Mouse (Mus musculus) MEL (cell line): ENCODE data around the gene Col15a1. TPM values are rescaled to one million over a fixed set of nuclear protein-coding genes. Genes with fewer than 3 reads are reported as not detected.

ENCODE experiments used
- DNase-seq: peaks from one replicate; pipeline ENCODE4 v3.0.0; 2011; ENCODE audit warnings: low read depth, low spot score
- H3K27ac ChIP-seq: 2 replicates; pipeline ENCODE4 v1.5.1; 2012; ENCODE audit warnings: low read depth, mild to moderate bottlenecking, control low read depth, low read length, moderate library complexity; ENCODE audit not compliant: control insufficient read depth
- H3K27me3 ChIP-seq, 2 experiments: fragments of 150-350 bp in 1 of 2; sonication (generic) in 1 of 2; 2 replicates each; pipeline ENCODE4 v1.6.1; 2012; ENCODE audit warnings: low read length in 2 of 2, mild to moderate bottlenecking in 2 of 2, improper control_type of control experiment in 1 of 2, moderate library complexity in 1 of 2; ENCODE audit not compliant: insufficient read depth in 2 of 2, control insufficient read depth in 1 of 2
- H3K36me3 ChIP-seq, 2 experiments: 2 replicates each; pipeline ENCODE4 v1.6.1; 2012 to 2014; ENCODE audit warnings: low read length in 2 of 2, improper control_type of control experiment in 1 of 2, inconsistent platforms in 1 of 2, mild to moderate bottlenecking in 1 of 2; ENCODE audit not compliant: insufficient read depth in 2 of 2, control insufficient read depth in 1 of 2
- H3K4me1 ChIP-seq, 2 experiments: fragments of 150-350 bp in 1 of 2; sonication (generic) in 1 of 2; 2 replicates each; pipeline ENCODE4 v1.6.1; 2012; ENCODE audit warnings: low read length in 2 of 2, improper control_type of control experiment in 1 of 2, mild to moderate bottlenecking in 1 of 2; ENCODE audit not compliant: insufficient read depth in 2 of 2, control insufficient read depth in 1 of 2
- H3K4me3 ChIP-seq, 2 experiments: fragments of 150-350 bp in 1 of 2; sonication (generic) in 1 of 2; 2 replicates each; pipeline ENCODE4 v1.5.1; 2012; ENCODE audit warnings: low read depth in 2 of 2, low read length in 2 of 2, mild to moderate bottlenecking in 2 of 2, moderate library complexity in 2 of 2, control low read depth in 1 of 2, improper control_type of control experiment in 1 of 2; ENCODE audit not compliant: control insufficient read depth in 1 of 2, insufficient read depth in 1 of 2
- H3K79me2 ChIP-seq: 2 replicates; pipeline ENCODE4 v1.6.1; 2012; ENCODE audit warnings: mild to moderate bottlenecking, low read length, moderate library complexity; ENCODE audit not compliant: control insufficient read depth, poor library complexity, insufficient read depth
- H3K9ac ChIP-seq: 2 replicates; pipeline ENCODE4 v1.6.1; 2012; ENCODE audit warnings: low read depth, mild to moderate bottlenecking, control low read depth, low read length, moderate library complexity; ENCODE audit not compliant: control insufficient read depth, poor library complexity, severe bottlenecking
- H3K9me3 ChIP-seq: fragments of 150-350 bp; sonication (generic); replicated peaks from 2 replicates; pipeline ENCODE4 v1.6.1; 2012; ENCODE audit warnings: mild to moderate bottlenecking, low read length, improper control_type of control experiment, moderate library complexity; ENCODE audit not compliant: insufficient read depth
- CHD1 ChIP-seq: IDR thresholded peaks from 2 replicates; pipeline ENCODE4 v1.6.1; 2012; ENCODE audit warnings: low read depth, mild to moderate bottlenecking, inconsistent platforms, low read length, improper control_type of control experiment
- CHD2 ChIP-seq: IDR thresholded peaks from 2 replicates; pipeline ENCODE4 v1.6.1; 2011; ENCODE audit warnings: low read length, improper control_type of control experiment
- CTCF ChIP-seq, 3 experiments: IDR thresholded peaks in 2 of 3; conservative IDR thresholded peaks in 1 of 3; 2 replicates each; pipeline ENCODE4 v1.5.1; 2011 to 2012; ENCODE audit warnings: low read length in 3 of 3, low read depth in 2 of 3, mild to moderate bottlenecking in 2 of 3, improper control_type of control experiment in 1 of 3, inconsistent platforms in 1 of 3, mixed read lengths in 1 of 3, moderate library complexity in 1 of 3; ENCODE audit not compliant: control insufficient read depth in 1 of 3, insufficient read depth in 1 of 3, poor library complexity in 1 of 3, severe bottlenecking in 1 of 3
- ELF1 ChIP-seq: IDR thresholded peaks from 2 replicates; pipeline ENCODE4 v1.6.1; 2014; ENCODE audit warnings: low read depth, mild to moderate bottlenecking, inconsistent platforms, low read length, improper control_type of control experiment, moderate library complexity
- EP300 ChIP-seq, 2 experiments: IDR thresholded peaks; 2 replicates each; pipeline ENCODE4 v1.6.1; 2011; ENCODE audit warnings: improper control_type of control experiment in 2 of 2, low read length in 2 of 2, low read depth in 1 of 2, mild to moderate bottlenecking in 1 of 2
- ETS1 ChIP-seq: IDR thresholded peaks from 2 replicates; pipeline ENCODE4 v1.6.1; 2012; ENCODE audit warnings: low read depth, mild to moderate bottlenecking, inconsistent platforms, low read length, improper control_type of control experiment, moderate library complexity
- GATA1 ChIP-seq: IDR thresholded peaks from 2 replicates; pipeline ENCODE4 v1.6.1; 2011; ENCODE audit warnings: low read depth, low read length, improper control_type of control experiment
- HCFC1 ChIP-seq: IDR thresholded peaks from 2 replicates; pipeline ENCODE4 v1.6.1; 2012; ENCODE audit warnings: low read depth, mild to moderate bottlenecking, inconsistent platforms, low read length, improper control_type of control experiment, moderate library complexity
- KAT2A ChIP-seq: conservative IDR thresholded peaks from 2 replicates; pipeline ENCODE4 v1.6.1; 2012; ENCODE audit warnings: low read depth, low read length, improper control_type of control experiment, inconsistent platforms
- MAZ ChIP-seq: IDR thresholded peaks from 2 replicates; pipeline ENCODE4 v1.6.1; 2012; ENCODE audit warnings: low read depth, mild to moderate bottlenecking, inconsistent platforms, low read length, improper control_type of control experiment
- MEF2A ChIP-seq: IDR thresholded peaks from 2 replicates; pipeline ENCODE4 v1.6.1; 2014; ENCODE audit warnings: low read depth, mild to moderate bottlenecking, inconsistent platforms, low read length, improper control_type of control experiment; ENCODE audit not compliant: poor library complexity, insufficient replicate concordance, severe bottlenecking; ENCODE audit errors: extremely low read depth
- MXI1 ChIP-seq: IDR thresholded peaks from 2 replicates; pipeline ENCODE4 v1.6.1; 2011; ENCODE audit warnings: mild to moderate bottlenecking, low read depth, low read length, improper control_type of control experiment
- MYC ChIP-seq: IDR thresholded peaks from 2 replicates; pipeline ENCODE4 v1.6.1; 2011; ENCODE audit warnings: low read depth, mild to moderate bottlenecking, low read length, improper control_type of control experiment, moderate library complexity
- NELFE ChIP-seq: IDR thresholded peaks from 2 replicates; pipeline ENCODE4 v1.6.1; 2011; ENCODE audit warnings: low read depth, low read length, improper control_type of control experiment
- NRF1 ChIP-seq: IDR thresholded peaks from 2 replicates; pipeline ENCODE4 v1.6.1; 2014; ENCODE audit warnings: low read depth, mild to moderate bottlenecking, inconsistent platforms, low read length, improper control_type of control experiment, moderate library complexity; ENCODE audit not compliant: poor library complexity, insufficient read depth, severe bottlenecking
- POLR2A ChIP-seq, 2 experiments: IDR thresholded peaks; 2 replicates each; pipeline ENCODE4 v1.6.1; 2011 to 2012; ENCODE audit warnings: low read length in 2 of 2, mild to moderate bottlenecking in 2 of 2, control low read depth in 1 of 2, improper control_type of control experiment in 1 of 2, low read depth in 1 of 2, moderate library complexity in 1 of 2; ENCODE audit not compliant: control insufficient read depth in 1 of 2, insufficient read depth in 1 of 2, poor library complexity in 1 of 2
- POLR2AphosphoS5 ChIP-seq: IDR thresholded peaks from 2 replicates; pipeline ENCODE4 v1.6.1; 2012; ENCODE audit warnings: low read depth, borderline replicate concordance, mild to moderate bottlenecking, inconsistent platforms, low read length, moderate library complexity, mixed read lengths
- RAD21 ChIP-seq: IDR thresholded peaks from 2 replicates; pipeline ENCODE4 v1.6.1; 2011; ENCODE audit warnings: mild to moderate bottlenecking, low read depth, low read length, improper control_type of control experiment
- RCOR1 ChIP-seq: IDR thresholded peaks from 2 replicates; pipeline ENCODE4 v1.6.1; 2012; ENCODE audit warnings: low read depth, mild to moderate bottlenecking, inconsistent platforms, low read length, improper control_type of control experiment
- SIN3A ChIP-seq: IDR thresholded peaks from 2 replicates; pipeline ENCODE4 v1.6.1; 2012; ENCODE audit warnings: low read length, improper control_type of control experiment, inconsistent platforms
- SMC3 ChIP-seq: IDR thresholded peaks from 2 replicates; pipeline ENCODE4 v1.6.1; 2011; ENCODE audit warnings: low read depth, low read length, improper control_type of control experiment
- TBP ChIP-seq: IDR thresholded peaks from 2 replicates; pipeline ENCODE4 v1.8.0; 2011; ENCODE audit warnings: low read depth, low read length, improper control_type of control experiment
- TCF12 ChIP-seq: IDR thresholded peaks from 2 replicates; pipeline ENCODE4 v1.6.1; 2014; ENCODE audit warnings: low read depth, mild to moderate bottlenecking, inconsistent platforms, low read length, improper control_type of control experiment, moderate library complexity
- UBTF ChIP-seq: IDR thresholded peaks from 2 replicates; pipeline ENCODE4 v1.6.1; 2012; ENCODE audit warnings: low read depth, mild to moderate bottlenecking, inconsistent platforms, low read length, improper control_type of control experiment, moderate library complexity, borderline replicate concordance; ENCODE audit not compliant: insufficient read depth
- USF2 ChIP-seq, 2 experiments: IDR thresholded peaks; 2 replicates each; pipeline ENCODE4 v1.6.1; 2011 to 2012; ENCODE audit warnings: improper control_type of control experiment in 2 of 2, low read length in 2 of 2, borderline replicate concordance in 1 of 2, inconsistent platforms in 1 of 2, low read depth in 1 of 2, mild to moderate bottlenecking in 1 of 2; ENCODE audit not compliant: insufficient read depth in 1 of 2
- ZC3H11A ChIP-seq: IDR thresholded peaks from 2 replicates; pipeline ENCODE4 v1.6.1; 2012; ENCODE audit warnings: low read depth, mild to moderate bottlenecking, inconsistent platforms, low read length, improper control_type of control experiment
- ZMIZ1 ChIP-seq: IDR thresholded peaks from 2 replicates; pipeline ENCODE4 v1.6.1; 2012; ENCODE audit warnings: low read depth, mild to moderate bottlenecking, inconsistent platforms, low read length, improper control_type of control experiment, moderate library complexity
- ZNF384 ChIP-seq: IDR thresholded peaks from 2 replicates; pipeline ENCODE4 v1.6.1; 2012; ENCODE audit warnings: low read depth, mild to moderate bottlenecking, inconsistent platforms, low read length, improper control_type of control experiment
- polyA plus RNA-seq, 2 experiments: library from polyadenylated mRNA; stranded (reverse) in 1 of 2; unstranded in 1 of 2; fragments of >175 nt in 1 of 2; fragments of >200 nt in 1 of 2; gene quantifications; 2 replicates each; pipeline versions ENCODE4 v1.2.1 to v1.2.4; 2012; ENCODE audit warnings: low replicate concordance in 2 of 2, low read depth in 1 of 2; ENCODE audit not compliant: insufficient read length in 2 of 2, insufficient read depth in 1 of 2, missing spikeins in 1 of 2
- total RNA-seq: library from RNA; depleted of rRNA; stranded (reverse); fragments of 300-350 nt; gene quantifications from 2 replicates; pipeline ENCODE4 v1.2.3, GENCODE M21; 2012; rRNA removed

The Col15a1 gene
- total and polyA plus RNA-seq, 3 experiments = 2.2 to 2.6 TPM; not detected in 1

GRCm38 (mm10) chr4:47362662-47363061, 154.7 kb downstream of the Col15a1 start:
- DNase-seq = peak; percentile 49
- Histone ChIP-seq H3K79me2 (peaks cover 6% of the 10 kb centered on the region; the same call in 1 of the 2 replicates), H3K4me1 (peaks cover 4 to 10% of the 10 kb centered on the region in 2 experiments; a peak in 3 of 4 replicates), H3K9me3 (no peaks in the 10 kb centered on the region), H3K36me3 (peaks cover 0 to 30% of the 10 kb centered on the region in 2 experiments; a peak in 2 of 4 replicates), H3K27ac (no peak overlapping the region), H3K27me3 (no peaks in the 10 kb centered on the region), H3K9ac (no peak overlapping the region), H3K4me3 (no peak overlapping the region)
- TF ChIP-seq ELF1 (peak; percentile 53; the same call in 1 of the 2 replicates), TCF12 (0 out of 2 replicates have a peak, but pooled peaks have one; percentile 26), CHD1 (no peak), MEF2A (no peak), ZMIZ1 (no peak), MYC (no peak), EP300 (IDR thresholded peaks at IDR 0.05; ENCODE audit: low read depth in 1 of 2, low read length in 2 of 2) (peak; percentile 44 to 64; a peak in 3 of 4 replicates), ZNF384 (peak; percentile 89), USF2 (IDR thresholded peaks at IDR 0.05; ENCODE audit: borderline replicate concordance in 1 of 2, insufficient read depth in 1 of 2, low read depth in 1 of 2, low read length in 2 of 2) (no peak), NELFE (no peak), MXI1 (no peak), POLR2A (IDR thresholded peaks at IDR 0.05; ENCODE audit: control insufficient read depth in 1 of 2, insufficient read depth in 1 of 2, low read depth in 1 of 2, low read length in 2 of 2, poor library complexity in 1 of 2) (no peak), MAZ (no peak), SIN3A (0 out of 2 replicates have a peak, but pooled peaks have one; percentile 42), KAT2A (no peak), ETS1 (peak; percentile 11; the same call in 1 of the 2 replicates), POLR2AphosphoS5 (no peak), RCOR1 (peak; percentile 52; the same call in 1 of the 2 replicates), TBP (no peak), RAD21 (peak; percentile 15), ZC3H11A (0 out of 2 replicates have a peak, but pooled peaks have one; percentile 6), HCFC1 (no peak), CTCF (IDR thresholded peaks at IDR 0.05 in 2 of 3, conservative IDR thresholded peaks at IDR 0.05 in 1 of 3; ENCODE audit: control insufficient read depth in 1 of 3, insufficient read depth in 1 of 3, low read depth in 2 of 3, low read length in 3 of 3, poor library complexity in 1 of 3, severe bottlenecking in 1 of 3) (peak in 1 of 3 experiments; percentile 29; a peak in 1 of 6 replicates), UBTF (no peak), CHD2 (no peak), GATA1 (peak; percentile 71), NRF1 (no peak), SMC3 (no peak)

Other genes with a start within 250 kb of the Col15a1 start
- gene Gabbr2, start 216.3 kb upstream of the Col15a1 start, total RNA-seq = not detected in 2 replicates
- not detected for gene Gabbr2, start 216.3 kb upstream of the Col15a1 start, polyA plus RNA-seq
- not detected in 2 replicates for gene Anks6, start 150.7 kb upstream of the Col15a1 start, total RNA-seq
- gene Anks6, start 150.7 kb upstream of the Col15a1 start, polyA plus RNA-seq = not detected
- gene Galnt12, start 116.3 kb upstream of the Col15a1 start, total RNA-seq = not detected in 2 replicates
- not detected for gene Galnt12, start 116.3 kb upstream of the Col15a1 start, polyA plus RNA-seq
- 4.5 and 4.7 TPM in 2 replicates for gene Tgfbr1, start 145.1 kb downstream of the Col15a1 start, total RNA-seq
- 1 to 10 TPM in 1 of 2 experiments, not detected in 1; 4.3 TPM for gene Tgfbr1, start 145.1 kb downstream of the Col15a1 start, polyA plus RNA-seq